Mouse (Mus musculus): Measurements from ENCODE around the gene Taok3. TPM values are rescaled to one million over a fixed set of nuclear protein-coding genes. Genes with fewer than 3 reads are reported as not detected.

Gene Taok3
- total and polyA plus RNA-seq, 3 experiments: 8.3 to 35.0 (median 17.4) TPM

- TF ChIP-seq CHD2 (IDR thresholded peaks at IDR 0.05; ENCODE audit: low read length) (no peak), GABPA (IDR thresholded peaks at IDR 0.05; ENCODE audit: insufficient replicate concordance, low read depth, low read length) (no peak), MEF2A (IDR thresholded peaks at IDR 0.05; ENCODE audit: borderline replicate concordance, low read depth, low read length) (no peak), ETS1 (conservative IDR thresholded peaks at IDR 0.05; ENCODE audit: low read depth, low read length) (no peak), JUND (conservative IDR thresholded peaks at IDR 0.05; ENCODE audit: low read depth, low read length) (no peak)
Measured at GRCm38 (mm10) chr5:117307699-117308098, 187.8 kb downstream of the Taok3 start (continued).

- Histone ChIP-seq H3K4me3 (replicated peaks in 1 of 3; ENCODE audit: low read depth in 2 of 3, low read length in 2 of 3, poor library complexity in 1 of 3) (no peak overlapping the region), H3K27me3 (replicated peaks) (peaks cover 5% of the 10 kb centered on the region), H3K4me2 (ENCODE audit: insufficient read depth, low read depth, poor library complexity, severe bottlenecking) (no peak overlapping the region), H3K36me3 (replicated peaks in 1 of 2; ENCODE audit: control insufficient read depth in 1 of 2, insufficient read depth in 1 of 2, low read length in 1 of 2) (no peaks in the 10 kb centered on the region), H3K4me1 (ENCODE audit: control insufficient read depth in 1 of 2, insufficient read depth in 2 of 2) (peaks cover 7 to 23% of the 10 kb centered on the region in 2 experiments), H3K9me3 (replicated peaks; ENCODE audit: low read length) (no peaks in the 10 kb centered on the region), H3K9ac (ENCODE audit: insufficient read depth, low read depth) (no peak overlapping the region), H3K27ac (ENCODE audit: insufficient read depth, low read depth) (no peak overlapping the region), H3K79me2 (replicated peaks; ENCODE audit: control insufficient read depth, extremely low read depth, insufficient read depth, poor library complexity, severe bottlenecking) (no peaks in the 10 kb centered on the region)
- dilution Hi-C loops (cut with MboI; ENCODE audit: extremely low pct_ligation_motif_present, extremely low pct_unique_long_range_greater_than_20kb, low sequenced_read_pairs) (no loop called here), in situ Hi-C loops (cut with MboI; ENCODE audit: low pct_ligation_motif_present, low pct_unique_long_range_greater_than_20kb, low sequenced_read_pairs) (no loop called here)
- TF ChIP-seq GABPA (IDR thresholded peaks at IDR 0.05; ENCODE audit: insufficient replicate concordance, low read depth, low read length) (no peak), TCF12 (IDR thresholded peaks at IDR 0.05; ENCODE audit: low read depth, low read length) (no peak), CTCF (conservative IDR thresholded peaks at IDR 0.05 in 1 of 2, IDR thresholded peaks at IDR 0.05 in 1 of 2; ENCODE audit: low read depth in 2 of 2, low read length in 2 of 2) (no peak), JUN (IDR thresholded peaks at IDR 0.05; ENCODE audit: insufficient read depth, low read depth, low read length) (no peak), NELFE (IDR thresholded peaks at IDR 0.05; ENCODE audit: low read depth, low read length) (no peak), ZKSCAN1 (IDR thresholded peaks at IDR 0.05; ENCODE audit: borderline replicate concordance, low read depth, low read length) (no peak)
- DNase-seq (ENCODE audit: extremely low read depth): no peak
Measured at GRCm38 (mm10) chr5:117313420-117313819, 193.5 kb downstream of the Taok3 start.

- H3K27me3 ChIP-seq (replicated peaks): peaks cover 8% of the 10 kb centered on the region
- no peak overlapping the region for H3K4me3 ChIP-seq (replicated peaks in 1 of 3; ENCODE audit: low read depth in 2 of 3, low read length in 2 of 3, poor library complexity in 1 of 3)
- no peaks in the 10 kb centered on the region for H3K79me2 ChIP-seq (replicated peaks; ENCODE audit: control insufficient read depth, extremely low read depth, insufficient read depth, poor library complexity, severe bottlenecking)
- TF ChIP-seq NELFE (IDR thresholded peaks at IDR 0.05; ENCODE audit: low read depth, low read length): no peak
- TF ChIP-seq ELF1 (IDR thresholded peaks at IDR 0.05; ENCODE audit: low read depth, low read length): no peak
- TF ChIP-seq ZNF384 (IDR thresholded peaks at IDR 0.05; ENCODE audit: low read depth, low read length): no peak
- TF ChIP-seq HCFC1 (IDR thresholded peaks at IDR 0.05; ENCODE audit: low read depth, low read length): no peak
- TF ChIP-seq PAX5 (IDR thresholded peaks at IDR 0.05; ENCODE audit: low read length): no peak
- no peak for TF ChIP-seq UBTF (IDR thresholded peaks at IDR 0.05; ENCODE audit: low read depth, low read length)
- H3K9me3 ChIP-seq (replicated peaks; ENCODE audit: low read length): no peaks in the 10 kb centered on the region
- dilution Hi-C loops (cut with MboI; ENCODE audit: extremely low pct_ligation_motif_present, extremely low pct_unique_long_range_greater_than_20kb, low sequenced_read_pairs): no loop called here
- H3K36me3 ChIP-seq (replicated peaks in 1 of 2; ENCODE audit: control insufficient read depth in 1 of 2, insufficient read depth in 1 of 2, low read length in 1 of 2): no peaks in the 10 kb centered on the region
- no peak overlapping the region for H3K4me2 ChIP-seq (ENCODE audit: insufficient read depth, low read depth, poor library complexity, severe bottlenecking)
- no peak overlapping the region for H3K27ac ChIP-seq (ENCODE audit: insufficient read depth, low read depth)
- H3K4me1 ChIP-seq (ENCODE audit: control insufficient read depth in 1 of 2, insufficient read depth in 2 of 2): peaks cover 7 to 23% of the 10 kb centered on the region in 2 experiments
- in situ Hi-C loops (cut with MboI; ENCODE audit: low pct_ligation_motif_present, low pct_unique_long_range_greater_than_20kb, low sequenced_read_pairs): no loop called here
- H3K9ac ChIP-seq (ENCODE audit: insufficient read depth, low read depth): no peak overlapping the region
- no peak for DNase-seq (ENCODE audit: extremely low read depth)
Measured at GRCm38 (mm10) chr5:117313909-117314308, 194.0 kb downstream of the Taok3 start.
